Mouse (Mus musculus): ENCODE measurements at regions not wholly inside any gene's neighbourhood (a gene's known extent, or its start where the extent isn't known, plus 50 kb on each side); places are given as distances from the start of the nearest gene placed in this dataset.

DNA sequence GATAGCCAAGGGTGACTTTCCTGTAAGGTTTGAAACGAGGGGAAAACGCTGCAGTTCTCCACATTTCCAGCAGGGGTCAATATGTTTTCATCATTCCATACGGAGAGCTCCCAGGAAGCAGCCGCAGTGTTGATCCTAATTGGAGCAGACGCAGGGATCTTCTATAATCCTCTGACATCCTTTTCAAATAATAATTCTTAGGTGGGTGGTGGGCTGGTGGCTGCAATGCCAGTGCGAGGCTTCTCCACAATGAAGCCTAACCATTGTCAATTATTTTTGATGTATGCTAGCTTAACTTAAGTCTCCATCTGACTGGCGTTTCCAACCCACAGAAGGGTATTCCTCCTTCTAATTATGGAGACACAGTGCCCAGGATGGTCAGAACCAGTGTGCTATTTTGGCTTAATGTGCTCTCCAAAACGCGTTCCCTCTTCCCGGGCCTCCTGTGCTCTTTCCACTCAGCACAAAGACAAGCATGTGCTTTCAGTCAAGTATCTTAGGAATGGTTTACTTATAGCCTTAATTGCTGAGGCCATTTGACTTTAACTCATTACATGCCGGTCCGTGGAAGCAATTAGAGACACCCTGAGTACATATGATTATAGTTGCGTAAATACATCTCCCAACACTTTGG lies 331.6 kb upstream of the Tet2 start:
- ATAC-seq = no peak

DNA sequence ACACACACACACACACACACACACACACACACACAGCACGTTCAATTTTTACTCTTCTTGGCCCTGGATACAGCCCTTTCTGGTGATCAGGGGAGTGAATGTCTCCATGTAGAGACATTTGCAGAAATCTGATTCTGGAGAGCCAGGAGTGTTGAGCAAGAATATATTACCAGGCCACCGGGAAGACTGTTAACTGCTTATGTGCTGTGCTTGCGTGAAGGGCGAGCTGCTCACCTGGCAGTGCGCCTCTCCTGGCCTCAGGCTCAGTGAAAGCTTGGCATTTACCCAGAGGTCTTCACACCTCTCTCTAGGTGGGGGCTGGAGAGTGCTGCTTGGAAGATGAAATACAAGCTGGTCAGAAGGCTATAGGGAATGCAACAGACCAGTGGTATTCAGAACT lies 332.4 kb upstream of the Tet2 start:
- ATAC-seq = no peak

DNA sequence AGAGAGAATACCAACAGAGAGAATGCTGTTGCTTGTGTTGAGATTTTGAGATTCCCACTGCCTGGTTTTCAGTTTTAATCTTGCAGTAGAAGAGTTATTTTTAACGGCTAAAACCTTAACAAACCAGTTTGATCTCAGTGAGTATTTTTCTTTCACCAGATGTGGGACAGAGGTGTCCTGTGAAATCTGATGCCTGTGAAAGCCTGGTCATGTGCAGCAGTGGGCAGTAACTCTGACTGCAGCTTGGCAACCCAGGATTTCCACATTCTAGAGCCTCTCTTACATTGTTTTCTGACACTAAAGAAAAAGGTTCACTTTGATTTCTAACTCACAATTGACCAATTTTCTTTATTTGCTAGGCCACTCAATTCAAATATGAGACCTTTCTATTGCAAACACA lies 335.7 kb upstream of the Tet2 start:
- ATAC-seq = no peak

DNA sequence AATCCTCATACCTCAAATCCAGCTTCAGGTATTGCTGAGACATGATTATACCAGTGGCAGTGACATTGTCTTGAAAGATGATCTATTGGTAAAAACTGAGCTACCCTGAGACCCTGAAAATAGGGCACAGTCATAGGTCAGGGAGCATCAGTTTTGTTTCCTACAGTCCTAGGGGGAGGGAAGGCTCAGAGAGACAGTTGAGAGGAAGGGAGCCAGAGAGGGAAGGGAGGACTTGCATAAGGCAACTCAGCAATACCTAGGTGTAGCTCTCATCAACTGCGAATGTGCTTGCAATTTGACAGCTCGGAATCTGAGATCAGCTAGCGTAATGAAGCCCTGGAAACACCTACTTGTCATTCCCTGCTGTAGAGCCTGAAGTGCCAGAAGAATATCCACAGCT lies 334.4 kb upstream of the Cxxc4 start:
- no peak for ATAC-seq

DNA sequence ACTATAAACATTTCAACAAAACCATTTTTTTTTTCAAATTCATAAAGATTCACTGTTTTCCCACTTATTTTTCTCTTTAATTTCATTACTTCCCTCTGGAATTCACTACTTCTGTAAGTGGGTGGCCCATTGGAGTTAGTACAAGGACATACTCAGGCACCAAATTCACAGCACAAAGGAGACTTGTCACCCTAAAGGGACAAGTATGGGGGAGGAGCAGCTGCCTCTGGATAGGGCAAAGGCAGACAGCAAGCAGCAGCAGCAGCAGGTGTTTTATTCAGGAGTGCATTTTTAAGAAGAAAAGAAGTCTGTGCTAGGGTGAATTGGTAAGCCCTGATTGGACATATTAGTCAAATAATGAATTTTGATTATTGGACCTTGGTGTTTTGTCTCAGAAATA lies 314.1 kb upstream of the Cxxc4 start:
- ATAC-seq = no peak

DNA sequence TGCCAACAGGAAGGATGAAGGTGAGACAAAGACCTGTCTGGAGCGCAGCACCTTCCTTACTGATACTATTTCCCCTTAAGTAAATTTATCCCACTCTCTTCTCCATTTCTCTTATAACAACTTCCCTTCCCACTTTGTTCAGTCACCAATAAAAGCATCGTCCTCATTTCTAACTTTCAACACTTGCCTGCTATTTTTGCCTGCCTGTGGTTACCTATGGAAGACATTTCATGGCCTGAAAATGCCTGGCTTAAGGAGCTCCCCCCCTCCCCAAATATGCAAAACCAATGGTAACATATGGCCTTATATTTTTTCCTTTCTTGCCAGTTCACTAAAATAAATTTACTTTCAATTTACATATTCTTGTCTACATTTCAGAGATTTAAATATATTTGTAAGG lies 271.0 kb upstream of the Cxxc4 start:
- no peak for ATAC-seq

DNA sequence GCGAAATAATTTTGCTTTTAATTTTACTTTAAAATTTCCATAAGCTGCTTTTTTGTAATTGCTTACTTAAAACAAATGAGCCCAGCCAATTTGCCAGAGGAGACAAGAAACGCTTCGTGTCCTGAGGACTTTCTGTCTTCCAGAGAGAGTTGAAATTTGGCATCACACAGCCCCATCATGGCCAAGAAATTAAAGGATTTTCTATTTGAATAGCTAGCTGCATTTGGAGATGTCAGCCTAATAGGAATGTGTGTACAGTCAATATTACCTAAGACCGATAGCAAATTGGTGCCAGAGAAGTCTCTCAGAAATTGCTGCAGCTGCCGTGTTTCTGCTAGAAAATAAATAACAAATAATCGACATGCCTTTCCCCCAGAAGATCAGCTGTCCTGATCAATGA lies 268.1 kb upstream of the Cxxc4 start:
- no peak for ATAC-seq

DNA sequence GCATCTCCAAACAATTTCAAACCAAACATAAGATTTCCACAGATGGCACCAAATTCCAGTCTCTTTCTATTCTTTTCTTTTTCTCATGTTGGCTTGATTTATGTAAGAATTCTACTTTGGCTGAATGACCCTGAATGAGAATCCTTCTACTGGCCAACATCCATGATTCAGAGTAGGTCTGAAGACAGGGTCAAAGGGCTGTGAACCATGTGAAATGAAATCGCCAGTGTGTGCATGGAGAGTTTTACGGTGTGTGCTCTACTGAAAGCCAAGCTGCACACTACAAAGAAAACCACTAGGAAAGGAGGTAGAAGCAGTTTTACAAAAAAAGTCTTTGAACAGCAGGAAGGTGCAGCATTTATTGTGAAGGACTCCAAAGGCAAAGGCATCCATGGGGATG lies 263.5 kb upstream of the Cxxc4 start:
- no peak for ATAC-seq

DNA sequence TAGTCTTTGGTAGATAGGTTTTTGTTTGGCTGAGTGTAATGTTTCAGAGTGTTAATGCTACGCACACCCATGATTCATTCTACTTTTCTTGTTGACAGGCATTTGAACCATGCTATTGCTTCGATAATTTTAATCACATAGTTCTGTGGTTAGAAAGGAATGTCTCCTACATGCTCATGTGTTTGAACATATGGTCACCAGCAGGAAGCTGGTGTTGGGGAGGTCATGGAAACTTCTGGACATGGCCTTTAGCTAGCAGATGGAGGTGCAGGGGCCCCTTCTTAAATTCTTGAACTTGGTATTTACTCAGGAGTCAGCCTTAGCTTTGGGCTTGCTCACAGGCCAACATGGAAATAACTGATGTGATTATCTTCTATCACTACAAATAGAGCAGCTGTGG lies 248.6 kb upstream of the Cxxc4 start:
- ATAC-seq = no peak

DNA sequence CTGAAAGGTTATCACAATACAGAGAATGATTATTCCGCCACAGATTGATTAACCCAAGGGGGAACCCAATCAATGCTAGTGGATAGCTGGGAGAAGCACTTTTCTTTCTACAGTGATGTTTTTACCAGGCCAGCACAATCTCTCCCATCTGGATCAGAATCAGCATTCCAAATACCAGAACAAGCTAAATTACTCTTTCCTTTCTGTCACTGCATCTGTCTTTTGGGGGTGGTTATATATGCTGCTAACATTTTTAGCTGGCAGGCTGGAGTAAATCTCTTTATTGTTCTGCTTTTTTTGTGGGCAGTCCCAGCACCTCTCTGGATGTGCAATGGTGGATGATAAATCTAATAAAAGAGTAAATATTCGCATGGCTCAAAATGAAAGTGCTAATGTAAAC lies 242.3 kb upstream of the Cxxc4 start:
- no peak for ATAC-seq

DNA sequence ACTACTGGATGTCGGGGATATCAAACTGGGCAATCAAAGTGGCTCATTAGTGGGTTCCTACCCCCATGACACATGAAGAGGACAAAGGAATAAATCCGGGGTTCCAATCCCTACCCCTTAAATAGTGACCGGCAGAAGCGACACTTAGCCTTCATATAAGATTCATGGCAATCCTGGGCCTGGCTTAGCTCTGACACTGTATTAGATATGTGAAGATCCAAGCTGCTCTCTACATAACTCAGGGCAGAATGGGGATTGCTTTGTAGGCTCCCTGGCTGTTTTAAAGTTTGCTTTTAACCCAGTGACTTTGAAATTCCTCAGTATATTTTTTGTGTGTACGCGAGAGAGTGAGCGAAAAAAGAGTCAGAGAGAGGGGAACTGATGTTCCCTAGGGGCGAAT lies 236.3 kb upstream of the Cxxc4 start:
- no peak for ATAC-seq

DNA sequence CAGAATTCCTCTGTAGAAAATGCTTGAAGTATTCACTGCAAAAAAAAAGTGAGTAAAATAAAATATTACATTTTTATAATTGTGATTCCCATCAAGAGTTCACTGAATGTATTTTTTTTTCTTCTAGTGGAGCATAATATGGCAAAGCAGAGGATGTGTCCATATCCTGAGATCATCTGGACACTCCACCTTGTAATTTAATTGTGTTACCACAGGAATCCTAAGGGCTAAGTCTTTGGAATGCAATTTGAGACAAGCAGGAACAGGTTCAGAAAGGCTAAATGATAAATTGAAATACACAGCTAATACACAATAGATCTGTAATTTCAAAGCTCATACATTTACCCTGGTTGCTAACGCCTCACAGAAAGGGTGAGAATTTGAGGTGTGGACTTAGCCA lies 235.7 kb upstream of the Cxxc4 start:
- no peak for ATAC-seq

DNA sequence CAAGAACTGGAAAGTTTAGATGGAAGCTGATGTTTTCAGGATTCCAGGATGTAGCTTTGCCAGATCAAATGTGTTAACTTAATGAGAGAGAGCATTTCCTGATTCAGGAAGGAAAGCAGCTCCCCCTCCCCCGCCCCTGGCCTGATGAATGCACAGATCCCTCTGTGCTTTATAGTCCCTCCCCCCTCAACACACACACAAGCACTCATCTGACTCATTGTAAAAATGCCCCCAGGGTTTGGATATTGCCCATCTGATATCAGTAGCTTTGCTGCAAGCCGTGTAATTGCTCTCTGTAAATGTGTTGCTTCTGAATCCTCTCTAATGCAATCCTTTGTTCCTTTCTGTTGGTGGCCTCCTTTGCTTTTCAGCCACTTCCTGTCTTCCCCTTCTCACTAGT lies 221.5 kb upstream of the Cxxc4 start:
- ATAC-seq = no peak

DNA sequence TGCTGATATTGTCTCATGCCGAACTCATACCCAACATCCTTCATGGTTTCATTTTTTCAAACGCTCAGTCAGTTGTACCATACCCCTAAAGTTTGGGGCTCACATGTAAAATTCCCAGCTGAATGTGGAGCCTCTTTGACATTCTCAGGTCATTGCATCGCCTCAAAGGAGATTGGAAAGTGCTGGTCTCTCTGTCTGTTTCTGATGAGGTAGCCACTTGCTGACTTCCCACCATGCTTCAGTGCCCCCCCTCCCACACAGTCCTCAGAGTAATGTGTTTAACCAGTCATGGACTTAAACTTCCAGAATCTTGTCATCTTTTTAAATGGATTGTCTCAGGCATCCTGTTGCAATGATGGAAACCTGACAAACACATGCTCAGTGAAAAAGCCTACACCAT lies 220.9 kb upstream of the Cxxc4 start:
- no peak for ATAC-seq

DNA sequence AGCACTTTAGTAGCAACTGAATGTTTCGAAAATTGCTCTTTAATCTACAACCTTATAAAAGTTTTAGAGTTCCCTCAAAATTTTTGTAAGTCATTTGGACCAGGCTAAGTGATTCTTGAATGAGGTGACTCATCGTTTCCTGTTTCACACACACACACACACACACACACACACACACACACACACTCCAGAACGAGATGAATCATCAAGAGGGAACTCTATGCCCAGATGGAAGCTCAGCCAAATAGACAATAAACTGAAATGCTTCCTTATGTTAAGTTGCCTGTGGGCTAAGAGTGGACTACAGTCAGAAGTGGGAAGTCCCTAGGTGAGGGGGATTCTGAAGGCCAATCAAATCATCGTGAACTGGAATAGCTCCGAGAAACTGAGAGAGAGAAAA lies 202.4 kb upstream of the Cxxc4 start:
- no peak for ATAC-seq

DNA sequence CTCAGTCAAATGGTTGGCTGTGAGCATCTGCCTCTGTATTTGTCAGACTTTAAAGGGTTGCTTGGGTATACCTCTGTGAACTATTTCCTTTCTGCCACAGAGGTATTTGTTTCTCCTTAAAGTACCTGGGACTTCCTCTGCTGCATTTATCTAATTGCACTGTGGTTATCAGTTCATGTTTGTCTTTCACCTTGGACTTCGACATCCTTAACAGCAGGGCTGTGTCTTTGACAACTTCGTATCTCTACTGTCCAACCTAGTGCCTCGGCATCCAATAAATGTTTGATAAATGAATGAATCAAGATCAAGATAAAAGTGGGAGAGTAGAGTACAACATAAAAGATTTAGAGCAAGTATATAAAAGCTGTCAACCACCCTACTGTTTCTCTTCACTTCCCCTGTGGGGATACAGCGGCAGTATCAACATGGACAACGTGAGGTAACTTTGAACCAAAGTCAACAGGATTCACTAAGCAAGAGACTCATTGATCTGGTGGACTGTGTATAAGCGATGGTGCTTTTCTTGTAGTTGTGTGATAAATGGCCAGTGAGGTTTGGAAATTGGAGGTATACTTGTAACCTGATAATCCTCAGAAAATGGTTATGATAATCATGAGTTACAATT lies 199.9 kb upstream of the Cxxc4 start:
- ATAC-seq = no peak

DNA sequence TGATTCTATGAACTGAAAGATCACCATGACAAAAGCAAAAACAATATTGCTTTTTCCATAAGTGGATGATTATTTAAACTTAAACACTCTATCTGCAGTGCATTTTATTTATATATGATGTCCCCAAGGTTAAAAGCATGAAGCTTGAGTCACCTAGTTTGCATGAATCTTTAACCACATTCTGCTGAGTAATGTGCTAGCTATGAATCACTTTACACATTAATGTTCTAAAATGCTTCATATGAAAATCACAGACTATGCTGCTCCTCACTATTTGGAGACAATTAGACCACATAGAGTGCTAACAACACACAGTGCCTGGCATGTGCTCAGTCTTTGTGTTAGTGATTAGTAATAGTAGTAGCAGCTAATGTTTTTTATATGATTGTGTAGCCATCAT lies 185.6 kb upstream of the Cxxc4 start:
- ATAC-seq = no peak

DNA sequence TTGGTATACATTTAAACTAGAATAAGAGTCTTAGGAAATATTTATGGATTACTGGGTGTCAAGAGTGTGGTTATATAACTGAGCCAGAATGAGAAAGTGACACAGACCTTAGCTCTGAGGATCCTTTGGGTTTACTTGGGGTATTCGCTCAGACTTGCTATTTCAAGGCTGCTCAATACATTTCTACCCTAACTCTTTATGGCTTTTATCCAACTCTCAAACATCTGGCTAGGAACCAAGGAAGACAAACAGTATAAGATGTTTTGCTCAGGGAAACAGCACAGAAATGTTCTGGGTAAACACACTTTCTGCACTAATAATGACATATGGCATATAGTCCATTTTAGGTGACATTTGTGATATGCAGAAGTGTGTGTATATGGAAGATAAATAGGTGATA lies 153.8 kb upstream of the Cxxc4 start:
- ATAC-seq = no peak

DNA sequence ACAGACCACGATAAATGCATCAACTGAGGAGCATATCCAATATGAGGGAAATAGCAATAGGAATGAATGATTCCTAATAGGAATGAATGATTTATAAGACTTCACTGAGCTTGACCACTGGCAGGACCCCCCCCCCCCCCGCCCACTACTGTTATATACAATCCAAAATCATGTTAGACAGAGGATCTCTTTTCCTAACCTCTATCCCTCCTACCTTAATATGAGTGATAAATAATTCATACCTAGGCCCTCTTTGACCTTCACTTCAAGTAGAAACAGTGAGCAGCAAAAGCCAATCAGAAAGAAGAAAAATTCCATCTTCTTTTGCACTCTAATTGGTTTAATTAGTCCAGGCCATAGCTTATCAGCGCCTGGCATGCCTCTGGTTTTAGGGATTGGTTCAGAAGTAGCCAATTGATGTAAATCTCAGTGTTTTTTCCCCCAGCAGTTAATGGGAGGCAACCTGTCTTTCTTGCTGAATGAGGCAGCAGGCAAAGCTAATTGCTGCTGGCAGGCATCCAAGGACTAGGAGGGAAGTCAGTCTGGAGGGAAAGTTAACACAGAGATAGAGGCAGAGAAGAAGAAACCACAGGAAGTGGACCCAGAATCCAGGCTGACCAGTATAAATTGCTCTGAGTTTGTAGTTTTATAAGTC lies 136.7 kb upstream of the Cxxc4 start:
- ATAC-seq = no peak

DNA sequence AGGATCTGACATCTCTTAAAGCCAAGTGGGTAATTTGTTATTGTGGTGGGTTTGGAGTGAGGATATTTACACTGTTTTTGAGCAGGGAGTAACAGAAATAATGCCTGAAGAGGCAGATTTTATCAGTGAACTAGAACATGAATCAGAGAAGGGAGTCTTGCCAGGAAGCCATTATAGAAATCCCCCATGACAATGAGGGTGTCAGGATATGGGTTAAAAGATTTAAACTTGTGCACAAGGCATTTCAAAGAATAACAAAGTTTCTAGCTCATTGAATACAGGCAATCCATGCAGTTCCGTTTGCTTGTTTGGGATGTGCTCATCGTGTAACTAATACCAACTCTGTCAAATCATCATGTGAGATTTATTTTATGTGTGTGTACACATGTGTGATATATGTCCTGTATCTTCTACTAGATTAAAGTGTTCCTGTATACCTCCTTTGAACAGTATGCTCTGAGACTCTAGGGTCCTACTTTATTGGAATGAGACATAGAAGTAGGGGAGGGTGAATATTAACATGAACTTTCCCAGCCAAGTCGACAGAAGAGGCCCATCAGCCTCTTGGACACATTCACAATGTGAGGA lies 134.0 kb upstream of the Cxxc4 start:
- no peak for ATAC-seq

DNA sequence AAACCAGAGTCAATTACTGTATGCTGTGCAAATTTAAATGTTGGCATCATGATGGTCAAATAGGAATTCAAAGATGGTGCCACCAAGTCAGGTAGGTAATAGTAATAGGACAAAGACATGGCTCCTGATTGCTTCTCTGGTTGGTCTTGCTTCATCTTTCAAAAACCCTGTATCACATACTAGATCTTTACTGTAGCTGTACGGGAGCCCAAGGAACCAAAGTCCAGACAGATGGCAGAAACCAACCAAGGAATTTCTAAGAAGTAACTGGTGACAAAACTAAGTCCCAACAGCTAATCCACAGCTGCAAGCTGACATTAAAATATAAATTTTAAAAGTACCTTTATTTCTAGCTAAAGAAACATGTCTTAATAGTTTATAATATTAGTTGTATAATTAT lies 131.7 kb upstream of the Cxxc4 start:
- no peak for ATAC-seq

DNA sequence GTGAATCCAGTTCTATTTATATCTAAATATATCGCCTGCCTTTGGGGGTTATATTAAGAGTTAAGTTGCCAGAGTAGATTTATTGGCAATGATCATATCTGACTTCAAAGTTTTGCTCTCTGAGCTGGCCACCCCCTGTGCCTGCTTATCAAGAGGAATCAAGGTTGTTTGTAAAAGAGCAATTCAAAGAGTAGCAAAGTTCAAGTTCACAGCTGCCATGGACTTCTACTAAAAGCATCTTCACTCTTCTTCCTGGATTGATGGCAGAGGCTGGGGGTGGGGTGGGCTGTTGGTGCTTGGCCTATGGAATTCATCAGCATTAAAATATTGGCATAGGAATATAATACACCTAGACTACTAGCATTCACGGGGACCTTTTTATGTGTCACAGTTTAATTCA lies 131.2 kb upstream of the Cxxc4 start:
- no peak for ATAC-seq

DNA sequence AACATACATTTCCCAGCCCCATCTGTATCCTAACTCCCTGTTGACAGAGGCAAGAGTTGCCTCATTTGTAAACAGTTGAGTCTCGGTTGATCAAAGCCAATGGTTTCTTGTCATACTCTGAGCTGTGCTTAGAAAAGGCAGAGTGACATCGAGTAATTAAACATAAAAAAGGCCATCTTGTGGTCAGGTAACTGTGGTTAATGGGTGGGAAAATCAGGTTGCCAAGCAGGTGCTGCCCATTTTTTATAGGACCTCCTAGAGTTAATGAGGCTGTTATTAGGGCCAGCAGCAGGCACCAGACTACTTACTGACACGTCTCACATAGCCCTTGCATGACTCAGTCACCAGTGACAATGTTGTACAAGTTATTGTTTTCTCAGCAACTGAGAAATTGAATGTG lies 130.7 kb upstream of the Cxxc4 start:
- ATAC-seq = no peak

DNA sequence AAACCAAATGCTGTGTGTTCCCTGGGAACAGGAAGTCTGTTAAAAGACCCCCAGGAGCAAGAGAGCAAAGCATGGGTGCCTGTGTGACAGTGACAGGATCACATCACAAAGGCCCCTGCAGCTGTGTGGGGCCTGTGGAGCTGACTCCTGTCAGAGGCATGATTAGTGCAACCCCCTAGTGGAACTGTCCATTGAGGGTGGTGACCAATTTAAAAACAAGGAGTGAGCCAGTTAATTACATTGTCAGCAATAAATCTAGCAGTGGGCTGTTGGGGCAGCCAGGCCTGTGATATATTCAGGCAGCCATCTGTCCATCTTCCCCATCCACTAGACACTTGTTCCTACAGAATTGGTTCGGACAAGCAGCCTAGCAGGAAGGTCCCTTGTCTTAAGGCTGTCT lies 121.8 kb upstream of the Cxxc4 start:
- ATAC-seq = no peak

Data from activated CD4-positive, CD25-positive, alpha-beta regulatory T cell, adult 4 months (primary cell).